Mouse (Mus musculus) megakaryocyte, embryonic 14.5 days (primary cell): ENCODE measurements around the gene Ptar1.

Experiments used
- FLI1 ChIP-seq: IDR thresholded peaks from 2 replicates; pipeline ENCODE4 v1.6.1; 2012; ENCODE audit warnings: low read length, inconsistent platforms, mixed read lengths
- GATA1 ChIP-seq: IDR thresholded peaks from 3 replicates; pipeline ENCODE4 v1.6.1; 2012; ENCODE audit warnings: mixed read lengths, low read length, inconsistent platforms, borderline replicate concordance

- TF ChIP-seq FLI1: no peak
- TF ChIP-seq GATA1: no peak
Measured at GRCm38 (mm10) chr19:23697861-23698260, 10.6 kb downstream of the Ptar1 start.
